Mouse (Mus musculus) hindbrain, embryonic 13.5 days (tissue): ENCODE measurements at regions not wholly inside any gene's neighbourhood (a gene's known extent, or its start where the extent isn't known, plus 50 kb on each side); places are given as distances from the start of the nearest gene placed in this dataset.

Experiments used
- ATAC-seq: fragments of 200-750 bp; cut with Nextera tagmentation; 2 replicates; pipeline ENCODE4 v1.8.0; 2017; ENCODE audit warnings: moderate TSS enrichment; ENCODE audit not compliant: low FRiP score
- H3K27ac ChIP-seq: fragments of 300-500 bp; sonication (generic); 2 replicates; pipeline ENCODE4 v1.5.1; 2015; ENCODE audit warnings: inconsistent platforms, mild to moderate bottlenecking, moderate library complexity
- H3K27me3 ChIP-seq: fragments of 300-500 bp; sonication (generic); 2 replicates; pipeline ENCODE4 v1.6.1; 2015; ENCODE audit warnings: mild to moderate bottlenecking, inconsistent platforms
- H3K36me3 ChIP-seq: fragments of 300-500 bp; sonication (generic); 2 replicates; pipeline ENCODE4 v1.6.1; 2015; ENCODE audit warnings: mild to moderate bottlenecking, inconsistent platforms
- H3K4me1 ChIP-seq: fragments of 300-500 bp; sonication (generic); replicated peaks from 2 replicates; pipeline ENCODE4 v1.6.1; 2015; ENCODE audit warnings: inconsistent platforms
- H3K4me2 ChIP-seq: fragments of 300-500 bp; sonication (generic); 2 replicates; pipeline ENCODE4 v1.6.1; 2015; ENCODE audit warnings: inconsistent platforms, mild to moderate bottlenecking, moderate library complexity
- H3K4me3 ChIP-seq: fragments of 300-500 bp; sonication (generic); 2 replicates; pipeline ENCODE4 v1.5.1; 2015; ENCODE audit warnings: mild to moderate bottlenecking, inconsistent platforms
- H3K9ac ChIP-seq: fragments of 300-500 bp; sonication (generic); 2 replicates; pipeline ENCODE4 v1.6.1; 2015; ENCODE audit warnings: mild to moderate bottlenecking, inconsistent platforms
- H3K9me3 ChIP-seq: fragments of 300-500 bp; sonication (generic); 2 replicates; pipeline ENCODE4 v1.6.1; 2016; ENCODE audit warnings: inconsistent platforms
- WGBS: fragments of 180-500 bp; shearing (Covaris S2); methylation state at CpG from one replicate; pipeline ENCODE4 v1.1.7; 2015; 5-methylcytosine and 5-hydroxymethylcytosine counted together

DNA sequence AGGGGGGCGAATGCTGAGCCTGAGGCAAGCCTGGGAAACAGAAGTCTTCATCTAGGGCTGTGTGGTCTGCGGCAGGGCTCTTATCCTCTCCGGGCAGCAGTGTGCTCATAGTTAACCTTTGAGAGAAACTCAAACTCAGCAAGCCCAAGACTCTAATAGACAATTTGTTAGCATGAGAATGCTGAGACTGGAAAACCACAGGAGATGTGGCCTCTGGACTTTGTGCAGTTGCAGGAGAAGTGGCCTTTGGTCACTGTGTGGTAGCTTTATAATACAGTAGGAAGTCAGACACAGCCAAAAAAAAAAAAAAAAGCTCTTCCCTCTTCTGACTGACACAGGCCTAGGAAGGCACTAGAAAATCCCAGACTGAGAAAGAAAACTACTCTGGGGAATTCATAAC is 228.2 kb downstream of the Pdcd6ip start:
- Histone ChIP-seq H3K4me1 (no peaks in the 10 kb centered on the region), H3K36me3 (no peaks in the 10 kb centered on the region), H3K27ac (no peak overlapping the region), H3K9me3 (no peaks in the 10 kb centered on the region), H3K9ac (no peak overlapping the region), H3K4me3 (no peak overlapping the region), H3K27me3 (0 out of 2 replicates have a peak, but pooled peaks cover 4% of the 10 kb centered on the region), H3K4me2 (no peak overlapping the region)
- 90% methylated on average over 3 of the region's 3 CpGs for WGBS
- ATAC-seq: no peak

DNA sequence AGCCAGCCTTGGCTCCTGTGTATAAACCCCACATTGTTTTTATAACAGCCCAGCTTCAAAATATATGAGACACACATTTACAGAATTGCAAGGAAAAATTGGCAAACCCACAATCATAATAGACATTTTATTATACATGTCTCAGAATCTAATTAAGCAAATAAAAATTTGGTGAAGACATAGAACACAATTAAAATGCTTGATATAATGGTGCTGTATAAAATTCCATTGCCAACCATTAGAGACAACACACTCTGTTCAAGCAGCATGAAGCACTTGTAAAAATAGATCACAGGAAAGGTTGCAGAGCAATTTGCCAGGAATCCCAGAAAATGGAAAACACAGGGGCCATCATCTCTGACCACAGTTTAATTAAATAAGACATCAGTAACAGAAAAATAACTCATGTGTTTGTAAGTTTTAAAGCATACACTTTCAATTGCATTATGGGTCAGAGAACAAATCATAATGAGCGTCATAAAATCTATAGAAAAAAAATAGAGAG is 229.2 kb downstream of the Pdcd6ip start:
- Histone ChIP-seq H3K9ac (no peak overlapping the region), H3K4me1 (no peaks in the 10 kb centered on the region)
- 91% methylated on average over 1 of the region's 1 CpGs for WGBS

DNA sequence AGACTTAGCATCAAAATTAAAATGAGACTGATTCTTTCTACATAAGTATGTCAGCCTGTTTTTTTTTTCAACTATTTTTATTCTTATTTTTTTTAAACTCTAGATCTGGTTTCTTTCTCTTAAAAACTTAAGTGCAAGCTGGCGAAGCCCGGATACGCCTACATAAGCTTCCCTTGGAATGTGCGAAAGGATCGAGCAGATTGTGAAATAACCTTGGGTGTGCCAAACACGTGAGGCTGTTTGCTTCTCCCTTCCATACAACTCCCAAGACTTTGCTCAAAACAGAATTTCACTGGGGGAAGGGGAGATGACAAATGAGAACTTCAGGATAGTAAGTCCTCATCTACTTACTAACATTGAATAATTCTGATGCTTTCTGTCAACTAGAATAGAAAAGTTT is 236.3 kb downstream of the Pdcd6ip start:
- Histone ChIP-seq H3K4me3 (no peak overlapping the region), H3K4me2 (no peak overlapping the region), H3K27me3 (no peaks in the 10 kb centered on the region), H3K4me1 (no peaks in the 10 kb centered on the region), H3K27ac (no peak overlapping the region), H3K9me3 (no peaks in the 10 kb centered on the region), H3K9ac (no peak overlapping the region), H3K36me3 (no peaks in the 10 kb centered on the region)
- ATAC-seq: no peak
- 91% methylated on average over 6 of the region's 6 CpGs for WGBS

More for the DNA sequence above, 229.2 kb downstream of the Pdcd6ip start:
- H3K4me2 ChIP-seq: no peak overlapping the region
- no peaks in the 10 kb centered on the region for H3K27me3 ChIP-seq
- H3K27ac ChIP-seq: no peak overlapping the region
- H3K36me3 ChIP-seq: no peaks in the 10 kb centered on the region
- no peak for ATAC-seq
- no peak overlapping the region for H3K4me3 ChIP-seq
- H3K9me3 ChIP-seq: no peaks in the 10 kb centered on the region

DNA sequence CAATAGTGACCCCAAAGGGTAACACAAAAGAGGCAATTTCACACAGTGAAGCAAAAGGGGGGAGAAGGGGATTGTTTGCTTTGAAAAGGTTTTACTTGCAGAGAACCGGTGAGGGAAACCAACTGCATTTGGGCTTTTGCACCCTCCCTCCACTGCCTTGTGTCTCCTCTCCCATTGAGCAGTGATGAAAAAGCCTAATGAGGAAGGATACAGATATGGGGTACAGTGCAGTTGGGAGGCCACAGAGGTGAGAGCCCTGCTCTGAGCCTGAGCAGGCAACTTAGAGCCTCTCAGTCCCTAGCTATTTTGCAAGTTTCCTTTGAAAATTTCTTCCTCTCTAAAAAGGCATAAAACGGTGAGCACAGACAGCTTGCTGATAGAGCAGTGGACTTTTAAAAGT is 245.2 kb downstream of the Pdcd6ip start:
- peak overlapping the region; percentile 70 for H3K27ac ChIP-seq
- H3K4me2 ChIP-seq: no peak overlapping the region
- no peak overlapping the region for H3K9ac ChIP-seq
- no peak overlapping the region for H3K4me3 ChIP-seq
- H3K9me3 ChIP-seq: no peaks in the 10 kb centered on the region
- 11% methylated on average over 2 of the region's 2 CpGs for WGBS
- peaks cover 20% of the 10 kb centered on the region for H3K4me1 ChIP-seq
- ATAC-seq: peak; percentile 55
- no peaks in the 10 kb centered on the region for H3K36me3 ChIP-seq
- peaks cover 3% of the 10 kb centered on the region; the same call in 1 of the 2 replicates for H3K27me3 ChIP-seq

DNA sequence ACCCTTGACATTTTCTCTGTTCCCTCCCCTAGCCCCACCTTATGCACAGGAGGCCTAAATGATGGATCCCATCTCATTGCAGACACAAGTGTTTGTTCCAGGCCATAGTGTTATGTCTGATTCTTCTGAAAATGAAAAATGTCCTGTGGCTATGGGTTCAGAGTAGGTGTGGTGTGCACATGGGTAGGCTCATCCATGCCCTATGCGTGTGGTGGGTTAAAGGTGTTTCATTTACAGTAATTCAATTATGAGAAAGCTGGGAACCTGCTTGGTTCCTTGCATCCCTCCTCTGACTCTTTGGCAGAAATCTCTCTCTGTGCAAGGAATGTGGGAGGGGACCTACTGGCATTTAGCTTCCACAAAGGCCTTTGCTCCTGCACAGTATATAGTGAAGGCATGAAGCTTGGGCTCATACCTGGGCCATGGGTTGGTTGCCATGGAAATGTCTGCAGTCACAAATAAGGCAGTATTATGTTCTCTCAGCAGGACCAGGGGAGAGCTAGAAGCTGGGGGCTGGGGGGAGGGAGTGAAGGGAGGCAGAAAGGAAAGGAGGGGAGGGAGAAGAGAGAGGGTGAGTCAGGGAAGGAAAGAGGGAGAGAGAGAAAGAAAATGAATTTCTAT is 245.7 kb downstream of the Pdcd6ip start:
- WGBS: 51% methylated on average over 1 of the region's 1 CpGs
- no peak overlapping the region for H3K4me3 ChIP-seq
- H3K9me3 ChIP-seq: no peaks in the 10 kb centered on the region
- H3K27me3 ChIP-seq: peaks cover 3% of the 10 kb centered on the region; the same call in 1 of the 2 replicates
- no peaks in the 10 kb centered on the region for H3K36me3 ChIP-seq
- peaks cover 20% of the 10 kb centered on the region for H3K4me1 ChIP-seq
- no peak overlapping the region for H3K9ac ChIP-seq
- peak; percentile 92 for ATAC-seq
- H3K4me2 ChIP-seq: no peak overlapping the region
- H3K27ac ChIP-seq: peak overlapping the region; percentile 70

DNA sequence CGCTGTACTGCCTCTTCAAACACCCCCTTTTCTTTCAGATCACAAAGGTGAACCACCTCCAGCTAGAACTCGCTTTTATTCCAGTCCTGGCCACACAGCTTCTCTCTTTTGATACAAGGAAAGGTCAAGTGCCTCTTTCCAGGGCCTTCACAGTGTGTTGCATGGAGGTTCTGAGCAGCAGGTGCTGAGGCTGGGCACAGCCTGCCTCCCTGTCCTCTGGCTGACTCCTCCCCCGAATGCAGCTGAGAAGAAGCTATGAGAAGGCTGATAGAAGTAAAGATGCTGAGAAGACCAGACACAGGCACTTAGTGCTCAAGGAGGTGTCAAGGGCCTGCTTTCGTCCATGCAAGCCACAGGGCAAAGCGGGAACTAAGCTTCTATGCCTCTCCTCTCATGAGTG is 248.2 kb downstream of the Pdcd6ip start:
- Histone ChIP-seq H3K4me2 (no peak overlapping the region), H3K9me3 (no peaks in the 10 kb centered on the region), H3K27ac (no peak overlapping the region), H3K27me3 (peaks cover 3% of the 10 kb centered on the region; the same call in 1 of the 2 replicates), H3K4me1 (peaks cover 20% of the 10 kb centered on the region), H3K4me3 (no peak overlapping the region), H3K9ac (no peak overlapping the region), H3K36me3 (no peaks in the 10 kb centered on the region)
- no peak for ATAC-seq
- WGBS: 79% methylated on average over 5 of the region's 5 CpGs

DNA sequence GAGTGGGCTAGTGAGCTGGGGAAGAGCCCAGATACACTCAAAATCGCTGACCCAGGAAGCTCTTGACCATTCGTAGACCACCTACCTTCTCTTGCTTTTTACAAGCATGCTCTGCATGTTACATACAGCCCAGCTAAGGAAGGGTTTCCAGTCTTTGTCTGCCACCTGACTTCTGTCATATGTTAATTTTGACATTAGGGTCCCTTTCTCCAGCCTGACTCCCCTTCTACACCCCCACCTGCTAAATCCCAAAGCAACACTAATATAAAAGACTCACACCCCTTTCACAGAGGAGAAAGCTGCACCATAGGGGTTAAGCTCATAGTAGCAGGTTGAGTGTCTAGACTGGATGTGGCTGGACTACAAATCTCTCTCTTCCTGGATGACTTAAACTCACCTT is 248.8 kb downstream of the Pdcd6ip start:
- H3K27me3 ChIP-seq: peaks cover 3% of the 10 kb centered on the region; the same call in 1 of the 2 replicates
- no peaks in the 10 kb centered on the region for H3K36me3 ChIP-seq
- H3K4me1 ChIP-seq: peaks cover 20% of the 10 kb centered on the region
- no peak overlapping the region for H3K4me3 ChIP-seq
- ATAC-seq: no peak
- no peaks in the 10 kb centered on the region for H3K9me3 ChIP-seq
- no peak overlapping the region for H3K27ac ChIP-seq
- WGBS: 33% methylated on average over 2 of the region's 2 CpGs
- H3K9ac ChIP-seq: no peak overlapping the region
- H3K4me2 ChIP-seq: no peak overlapping the region

DNA sequence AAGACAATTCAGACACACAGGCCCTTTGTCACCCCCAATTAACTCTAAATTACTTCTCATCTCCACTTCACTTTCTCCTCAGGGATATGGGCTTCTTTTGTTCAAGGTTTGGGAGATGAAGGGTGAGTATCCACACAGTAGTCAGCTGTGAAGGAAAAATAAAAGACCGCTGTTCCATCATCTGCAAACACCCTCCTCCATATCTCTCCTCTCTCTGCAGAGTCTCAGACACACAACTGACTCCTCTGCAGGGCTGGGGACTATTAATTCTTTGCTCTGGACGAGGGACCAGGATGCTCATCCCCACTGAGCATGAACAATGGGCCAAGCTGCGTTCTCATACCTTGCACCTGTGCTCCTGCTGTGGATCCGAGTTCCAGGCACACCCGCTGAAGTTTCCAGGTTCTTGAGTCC is 249.3 kb downstream of the Pdcd6ip start:
- Histone ChIP-seq H3K9ac (no peak overlapping the region), H3K27me3 (peaks cover 3% of the 10 kb centered on the region; the same call in 1 of the 2 replicates), H3K27ac (no peak overlapping the region), H3K36me3 (no peaks in the 10 kb centered on the region), H3K4me3 (no peak overlapping the region), H3K9me3 (no peaks in the 10 kb centered on the region), H3K4me2 (no peak overlapping the region), H3K4me1 (peaks cover 20% of the 10 kb centered on the region)
- 21% methylated on average over 5 of the region's 5 CpGs for WGBS
- ATAC-seq: no peak

DNA sequence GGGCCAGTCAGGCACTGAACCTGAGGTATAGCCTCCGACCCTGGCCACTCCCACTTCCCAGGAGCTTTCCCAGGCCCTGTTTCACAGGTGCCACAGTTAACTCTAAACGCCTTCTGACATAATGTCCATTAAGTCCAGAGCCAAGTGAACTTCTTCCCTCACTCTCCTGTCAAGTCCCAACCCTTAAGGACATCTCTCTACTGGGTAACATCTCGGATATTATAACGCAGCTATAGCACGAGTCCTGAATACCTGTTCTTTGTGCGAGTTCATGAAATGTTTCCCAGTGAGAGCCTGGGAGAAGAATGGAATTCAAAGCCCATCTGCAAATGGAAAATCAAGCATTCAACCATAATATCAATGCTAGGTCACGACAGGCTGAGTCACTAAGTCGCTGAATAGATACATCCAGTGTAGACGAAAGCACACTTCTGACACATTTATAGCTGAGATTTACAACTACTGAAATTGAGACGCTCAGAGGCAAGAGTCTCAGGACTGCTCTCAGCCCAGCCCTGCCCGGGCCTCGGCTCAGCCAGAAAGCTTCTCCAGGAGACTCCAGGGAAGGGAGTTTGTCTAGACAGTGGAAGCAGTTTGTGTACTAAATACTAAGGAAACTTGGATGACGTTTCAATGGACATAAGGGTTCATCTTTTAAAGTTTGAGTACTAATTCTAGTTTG is 250.7 kb downstream of the Pdcd6ip start:
- H3K4me1 ChIP-seq: peaks cover 10% of the 10 kb centered on the region
- H3K4me2 ChIP-seq: no peak overlapping the region
- 86% methylated on average over 13 of the region's 13 CpGs for WGBS
- peaks cover 3% of the 10 kb centered on the region; the same call in 1 of the 2 replicates for H3K27me3 ChIP-seq
- no peak overlapping the region for H3K9ac ChIP-seq
- no peak for ATAC-seq
- H3K9me3 ChIP-seq: no peaks in the 10 kb centered on the region
- H3K36me3 ChIP-seq: no peaks in the 10 kb centered on the region
- no peak overlapping the region for H3K27ac ChIP-seq
- no peak overlapping the region for H3K4me3 ChIP-seq

DNA sequence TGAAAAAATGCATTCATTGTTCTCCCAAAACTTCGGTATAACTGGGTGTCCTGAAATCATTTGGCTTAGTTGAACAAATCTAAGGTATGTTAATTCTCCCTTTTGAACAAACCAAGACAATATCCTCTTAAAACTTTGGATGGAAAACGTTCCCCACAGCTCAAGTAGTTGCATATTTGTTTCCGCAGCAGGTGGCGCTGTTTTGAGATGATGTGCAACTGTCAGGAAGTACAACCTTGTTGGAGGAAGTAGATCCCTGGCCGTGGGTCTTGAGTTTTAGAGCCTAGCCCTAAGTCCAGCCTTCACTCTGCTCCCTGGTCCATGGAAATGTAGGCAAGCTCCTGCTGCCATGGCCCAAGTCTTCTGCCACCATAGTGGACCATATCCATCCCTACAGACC is 252.5 kb downstream of the Pdcd6ip start:
- Histone ChIP-seq H3K4me3 (no peak overlapping the region), H3K9ac (no peak overlapping the region), H3K4me1 (peaks cover 7% of the 10 kb centered on the region; the same call in 1 of the 2 replicates), H3K4me2 (no peak overlapping the region), H3K9me3 (no peaks in the 10 kb centered on the region), H3K36me3 (no peaks in the 10 kb centered on the region), H3K27ac (no peak overlapping the region), H3K27me3 (peaks cover 3% of the 10 kb centered on the region; the same call in 1 of the 2 replicates)
- ATAC-seq: no peak
- 89% methylated on average over 5 of the region's 5 CpGs for WGBS

DNA sequence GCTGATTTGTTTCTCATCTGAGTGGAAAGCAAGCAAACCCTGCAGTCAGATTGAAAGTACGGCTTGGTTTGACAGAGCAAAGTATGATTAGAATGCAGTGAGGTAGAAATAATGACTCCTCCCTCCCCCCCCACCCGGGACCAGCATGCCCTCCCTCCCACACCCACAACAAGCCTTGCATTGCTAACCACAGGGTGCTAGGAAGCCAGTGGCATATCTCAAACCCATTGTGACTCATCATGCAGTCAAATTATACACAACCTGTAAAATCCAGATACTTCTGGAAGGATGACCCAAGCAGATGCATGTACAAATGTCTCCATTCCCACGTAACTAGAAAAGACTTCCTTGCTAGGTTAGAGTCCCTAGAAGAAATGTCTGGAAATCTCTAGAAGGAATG is 254.8 kb downstream of the Pdcd6ip start:
- H3K9ac ChIP-seq: no peak overlapping the region
- H3K9me3 ChIP-seq: no peaks in the 10 kb centered on the region
- WGBS: 60% methylated on average over 3 of the region's 3 CpGs

DNA sequence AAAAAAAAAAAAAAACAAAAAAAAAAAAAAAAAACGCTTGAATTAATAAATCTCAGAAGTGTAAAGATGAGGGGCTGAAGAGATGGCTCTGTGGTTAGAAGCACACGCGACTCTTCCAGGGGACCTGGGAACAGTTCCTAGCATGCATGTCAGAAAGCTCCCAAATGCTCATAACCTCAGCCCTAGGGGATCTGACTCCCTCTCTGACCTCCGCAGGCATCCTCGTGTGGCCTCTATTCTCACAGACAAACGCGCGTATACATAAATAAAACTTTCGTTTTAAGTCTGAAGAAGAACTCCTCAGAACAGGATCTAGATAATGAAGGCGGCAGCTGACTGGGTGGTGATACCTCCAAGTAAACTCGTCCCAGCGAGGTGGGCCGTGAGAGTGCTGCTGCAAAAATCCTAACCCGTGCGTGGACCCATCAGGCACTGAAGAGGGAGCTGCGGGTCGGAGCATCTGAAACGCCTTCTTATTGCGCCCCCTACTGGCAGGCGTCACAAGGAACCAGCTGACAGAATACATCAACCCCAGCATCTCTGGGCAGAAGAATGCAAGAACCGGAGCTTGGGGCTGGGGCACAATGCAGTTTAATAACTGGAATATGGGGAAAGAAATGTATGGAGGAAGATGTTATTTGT is 266.2 kb downstream of the Pdcd6ip start:
- no peak overlapping the region for H3K27ac ChIP-seq
- peaks cover 9% of the 10 kb centered on the region; the same call in 1 of the 2 replicates for H3K4me1 ChIP-seq
- WGBS: 9% methylated on average over 21 of the region's 21 CpGs
- peak overlapping the region; percentile 25; the same call in 1 of the 2 replicates for H3K4me3 ChIP-seq
- ATAC-seq: no peak
- no peaks in the 10 kb centered on the region for H3K9me3 ChIP-seq
- H3K9ac ChIP-seq: no peak overlapping the region
- 0 out of 2 replicates have a peak, but pooled peaks cover 4% of the 10 kb centered on the region for H3K27me3 ChIP-seq
- H3K36me3 ChIP-seq: no peaks in the 10 kb centered on the region
- peak overlapping the region; percentile 46 for H3K4me2 ChIP-seq

More for the DNA sequence above, 254.8 kb downstream of the Pdcd6ip start:
- Histone ChIP-seq H3K4me1 (no peaks in the 10 kb centered on the region), H3K4me2 (no peak overlapping the region), H3K27me3 (no peaks in the 10 kb centered on the region), H3K36me3 (no peaks in the 10 kb centered on the region), H3K27ac (no peak overlapping the region), H3K4me3 (no peak overlapping the region)
- ATAC-seq: no peak
